Mouse (Mus musculus): Measurements from ENCODE around the gene Gzmk. TPM values are rescaled to one million over a fixed set of nuclear protein-coding genes. Genes with fewer than 3 reads are reported as not detected.
A peak's percentile ranks its signal among the peaks of the same experiment; 100 is the strongest.

Gzmk gene
- polyA plus RNA-seq, 1 experiment from 2014 or later, result not detected

- H3K9ac ChIP-seq (ENCODE audit: low read depth, low read length), result no peak overlapping the region
- no peaks in the 10 kb centered on the region for H3K9me3 ChIP-seq (ENCODE audit: control insufficient read depth, low read length)
- H3K27me3 ChIP-seq (ENCODE audit: control insufficient read depth, insufficient read depth, low read length), result peaks cover 6% of the 10 kb centered on the region; the same call in 1 of the 2 replicates
- H3K27ac ChIP-seq (ENCODE audit: low read depth, low read length), result no peak overlapping the region
- H3K4me2 ChIP-seq (replicated peaks; ENCODE audit: low read depth, low read length), result no peak overlapping the region
- no peaks in the 10 kb centered on the region for H3K36me3 ChIP-seq (ENCODE audit: control insufficient read depth, insufficient read depth, low read length)
- 0 out of 2 replicates have a peak, but pooled peaks cover 5% of the 10 kb centered on the region for H3K4me1 ChIP-seq (ENCODE audit: control insufficient read depth, insufficient read depth, low read length)
- WGBS, result 67% methylated on average over 3 of the region's 3 CpGs
- ATAC-seq (ENCODE audit: low FRiP score, low TSS enrichment), result no peak
- H3K4me3 ChIP-seq (ENCODE audit: low read length), result no peak overlapping the region
Observed at GRCm38 (mm10) chr13:113212401-113212800, 13.3 kb downstream of the Gzmk start.

GRCm38 (mm10) chr13:113211345-113211744 lies 14.4 kb downstream of the Gzmk start:
- WGBS, result 72% methylated on average over 15 of the region's 15 CpGs
- Histone ChIP-seq H3K9me3 (ENCODE audit: control insufficient read depth, low read length) (no peaks in the 10 kb centered on the region), H3K36me3 (ENCODE audit: control insufficient read depth, insufficient read depth, low read length) (no peaks in the 10 kb centered on the region), H3K4me3 (ENCODE audit: low read length) (no peak overlapping the region), H3K9ac (ENCODE audit: low read depth, low read length) (no peak overlapping the region), H3K4me2 (replicated peaks; ENCODE audit: low read depth, low read length) (no peak overlapping the region), H3K27me3 (ENCODE audit: control insufficient read depth, insufficient read depth, low read length) (peaks cover 6% of the 10 kb centered on the region; the same call in 1 of the 2 replicates), H3K4me1 (ENCODE audit: control insufficient read depth, insufficient read depth, low read length) (0 out of 2 replicates have a peak, but pooled peaks cover 5% of the 10 kb centered on the region), H3K27ac (ENCODE audit: low read depth, low read length) (no peak overlapping the region)
- ATAC-seq (ENCODE audit: low FRiP score, low TSS enrichment), result no peak

- 36% methylated on average over 15 of the region's 15 CpGs for WGBS
- Histone ChIP-seq H3K4me2 (replicated peaks; ENCODE audit: low read depth, low read length) (peak within 1 kb of the TSS; percentile 22; the same call in 1 of the 2 replicates), H3K4me3 (ENCODE audit: low read length) (peak within 1 kb of the TSS; percentile 3; the same call in 1 of the 2 replicates), H3K4me1 (ENCODE audit: control insufficient read depth, insufficient read depth, low read length) (0 out of 2 replicates have a peak, but pooled peaks cover 5% of the 10 kb centered on the region), H3K27me3 (ENCODE audit: control insufficient read depth, insufficient read depth, low read length) (peaks cover 6% of the 10 kb centered on the region; the same call in 1 of the 2 replicates), H3K9me3 (ENCODE audit: control insufficient read depth, low read length) (no peaks in the 10 kb centered on the region), H3K9ac (ENCODE audit: low read depth, low read length) (no peak within 1 kb of the TSS), H3K27ac (ENCODE audit: low read depth, low read length) (no peak within 1 kb of the TSS), H3K36me3 (ENCODE audit: control insufficient read depth, insufficient read depth, low read length) (no peaks in the 10 kb centered on the region)
- no peak for ATAC-seq (ENCODE audit: low FRiP score, low TSS enrichment)
Observed at GRCm38 (mm10) chr13:113209624-113210023, 16.1 kb downstream of the Gzmk start, which contains the start of gene Esm1. Esm1 (plus strand) TSS chr13:113209659.

GRCm38 (mm10) chr13:113205346-113205745 lies 20.4 kb downstream of the Gzmk start:
- 68% methylated on average over 5 of the region's 5 CpGs for WGBS
- Histone ChIP-seq H3K9me3 (ENCODE audit: control insufficient read depth, low read length) (no peaks in the 10 kb centered on the region), H3K36me3 (ENCODE audit: control insufficient read depth, insufficient read depth, low read length) (no peaks in the 10 kb centered on the region), H3K27me3 (ENCODE audit: control insufficient read depth, insufficient read depth, low read length) (peaks cover 6% of the 10 kb centered on the region; the same call in 1 of the 2 replicates), H3K4me2 (replicated peaks; ENCODE audit: low read depth, low read length) (no peak overlapping the region), H3K4me1 (ENCODE audit: control insufficient read depth, insufficient read depth, low read length) (0 out of 2 replicates have a peak, but pooled peaks cover 5% of the 10 kb centered on the region), H3K4me3 (ENCODE audit: low read length) (no peak overlapping the region), H3K9ac (ENCODE audit: low read depth, low read length) (no peak overlapping the region), H3K27ac (ENCODE audit: low read depth, low read length) (no peak overlapping the region)
- ATAC-seq (ENCODE audit: low FRiP score, low TSS enrichment), result no peak

- no peak for ATAC-seq (ENCODE audit: low FRiP score, low TSS enrichment)
- 63% methylated on average over 5 of the region's 5 CpGs for WGBS
Observed at GRCm38 (mm10) chr13:113203146-113203545, 22.6 kb downstream of the Gzmk start.

GRCm38 (mm10) chr13:113202184-113202583 lies 23.5 kb downstream of the Gzmk start:
- ATAC-seq (ENCODE audit: low FRiP score, low TSS enrichment), result no peak
- Histone ChIP-seq H3K36me3 (ENCODE audit: control insufficient read depth, insufficient read depth, low read length) (no peaks in the 10 kb centered on the region), H3K4me3 (ENCODE audit: low read length) (no peak overlapping the region), H3K4me1 (ENCODE audit: control insufficient read depth, insufficient read depth, low read length) (no peaks in the 10 kb centered on the region), H3K4me2 (replicated peaks; ENCODE audit: low read depth, low read length) (no peak overlapping the region), H3K27me3 (ENCODE audit: control insufficient read depth, insufficient read depth, low read length) (no peaks in the 10 kb centered on the region), H3K27ac (ENCODE audit: low read depth, low read length) (no peak overlapping the region), H3K9ac (ENCODE audit: low read depth, low read length) (no peak overlapping the region), H3K9me3 (ENCODE audit: control insufficient read depth, low read length) (no peaks in the 10 kb centered on the region)
- 58% methylated on average over 4 of the region's 4 CpGs for WGBS

More at GRCm38 (mm10) chr13:113203146-113203545, 22.6 kb downstream of the Gzmk start:
- H3K9ac ChIP-seq (ENCODE audit: low read depth, low read length), result no peak overlapping the region
- H3K36me3 ChIP-seq (ENCODE audit: control insufficient read depth, insufficient read depth, low read length), result no peaks in the 10 kb centered on the region
- H3K27ac ChIP-seq (ENCODE audit: low read depth, low read length), result no peak overlapping the region
- H3K4me1 ChIP-seq (ENCODE audit: control insufficient read depth, insufficient read depth, low read length), result no peaks in the 10 kb centered on the region
- H3K9me3 ChIP-seq (ENCODE audit: control insufficient read depth, low read length), result no peaks in the 10 kb centered on the region
- H3K4me2 ChIP-seq (replicated peaks; ENCODE audit: low read depth, low read length), result no peak overlapping the region
- no peaks in the 10 kb centered on the region for H3K27me3 ChIP-seq (ENCODE audit: control insufficient read depth, insufficient read depth, low read length)
- no peak overlapping the region for H3K4me3 ChIP-seq (ENCODE audit: low read length)

- Histone ChIP-seq H3K4me2 (replicated peaks; ENCODE audit: low read depth, low read length) (no peak overlapping the region), H3K9ac (ENCODE audit: low read depth, low read length) (no peak overlapping the region), H3K36me3 (ENCODE audit: control insufficient read depth, insufficient read depth, low read length) (no peaks in the 10 kb centered on the region), H3K9me3 (ENCODE audit: control insufficient read depth, low read length) (no peaks in the 10 kb centered on the region), H3K27ac (ENCODE audit: low read depth, low read length) (no peak overlapping the region), H3K27me3 (ENCODE audit: control insufficient read depth, insufficient read depth, low read length) (no peaks in the 10 kb centered on the region), H3K4me3 (ENCODE audit: low read length) (no peak overlapping the region), H3K4me1 (ENCODE audit: control insufficient read depth, insufficient read depth, low read length) (no peaks in the 10 kb centered on the region)
- 84% methylated on average over 2 of the region's 2 CpGs for WGBS
- ATAC-seq (ENCODE audit: low FRiP score, low TSS enrichment), result no peak
Observed at GRCm38 (mm10) chr13:113201631-113202030, 24.1 kb downstream of the Gzmk start.

GRCm38 (mm10) chr13:113200726-113201125 lies 25.0 kb downstream of the Gzmk start:
- Histone ChIP-seq H3K27me3 (ENCODE audit: control insufficient read depth, insufficient read depth, low read length) (no peaks in the 10 kb centered on the region), H3K27ac (ENCODE audit: low read depth, low read length) (no peak overlapping the region), H3K9ac (ENCODE audit: low read depth, low read length) (no peak overlapping the region), H3K4me1 (ENCODE audit: control insufficient read depth, insufficient read depth, low read length) (no peaks in the 10 kb centered on the region), H3K4me2 (replicated peaks; ENCODE audit: low read depth, low read length) (no peak overlapping the region), H3K9me3 (ENCODE audit: control insufficient read depth, low read length) (no peaks in the 10 kb centered on the region), H3K4me3 (ENCODE audit: low read length) (no peak overlapping the region), H3K36me3 (ENCODE audit: control insufficient read depth, insufficient read depth, low read length) (no peaks in the 10 kb centered on the region)
- ATAC-seq (ENCODE audit: low FRiP score, low TSS enrichment), result no peak
- 50% methylated on average over 8 of the region's 8 CpGs for WGBS

- Histone ChIP-seq H3K4me3 (ENCODE audit: low read length) (no peak overlapping the region), H3K9ac (ENCODE audit: low read depth, low read length) (no peak overlapping the region), H3K27me3 (ENCODE audit: control insufficient read depth, insufficient read depth, low read length) (no peaks in the 10 kb centered on the region), H3K27ac (ENCODE audit: low read depth, low read length) (no peak overlapping the region), H3K36me3 (ENCODE audit: control insufficient read depth, insufficient read depth, low read length) (no peaks in the 10 kb centered on the region), H3K4me2 (replicated peaks; ENCODE audit: low read depth, low read length) (no peak overlapping the region), H3K4me1 (ENCODE audit: control insufficient read depth, insufficient read depth, low read length) (no peaks in the 10 kb centered on the region), H3K9me3 (ENCODE audit: control insufficient read depth, low read length) (no peaks in the 10 kb centered on the region)
- 60% methylated on average over 3 of the region's 3 CpGs for WGBS
- ATAC-seq (ENCODE audit: low FRiP score, low TSS enrichment), result no peak
Observed at GRCm38 (mm10) chr13:113199331-113199730, 26.4 kb downstream of the Gzmk start.

Data from kidney, embryonic 14.5 days (tissue).